Mouse (Mus musculus): ENCODE results near the gene Cnmd. TPM values are rescaled to one million over a fixed set of nuclear protein-coding genes. Genes with fewer than 3 reads are reported as not detected.

Gene Cnmd
- polyA plus RNA-seq, 1 experiment from 2014 or later: 0.18 TPM

- no peaks in the 10 kb centered on the region for H3K4me1 ChIP-seq (replicated peaks; ENCODE audit: control insufficient read depth, insufficient read depth, low read length)
- no peak overlapping the region for H3K9ac ChIP-seq (ENCODE audit: low read depth, low read length)
- H3K4me3 ChIP-seq (ENCODE audit: low read depth, low read length): no peak overlapping the region
- no peak overlapping the region for H3K27ac ChIP-seq (ENCODE audit: low read depth, low read length)
- H3K27me3 ChIP-seq (replicated peaks; ENCODE audit: control insufficient read depth, insufficient read depth, low read length): no peaks in the 10 kb centered on the region
- no peaks in the 10 kb centered on the region for H3K9me3 ChIP-seq (ENCODE audit: control insufficient read depth)
- TF ChIP-seq CTCF (IDR thresholded peaks at IDR 0.05; ENCODE audit: low read depth): no peak
- H3K36me3 ChIP-seq (ENCODE audit: control insufficient read depth, insufficient read depth): no peaks in the 10 kb centered on the region
- H3K4me2 ChIP-seq (replicated peaks; ENCODE audit: low read depth): no peak overlapping the region
- no peak for ATAC-seq
- WGBS: 58% methylated on average over 4 of the region's 4 CpGs
Measured at GRCm38 (mm10) chr14:79652654-79653053, 9.3 kb downstream of the Cnmd start.

GRCm38 (mm10) chr14:79649680-79650079 lies 12.3 kb downstream of the Cnmd start:
- Histone ChIP-seq H3K36me3 (ENCODE audit: control insufficient read depth, insufficient read depth) (no peaks in the 10 kb centered on the region), H3K4me2 (replicated peaks; ENCODE audit: low read depth) (no peak overlapping the region), H3K27me3 (replicated peaks; ENCODE audit: control insufficient read depth, insufficient read depth, low read length) (no peaks in the 10 kb centered on the region), H3K9ac (ENCODE audit: low read depth, low read length) (no peak overlapping the region), H3K27ac (ENCODE audit: low read depth, low read length) (no peak overlapping the region), H3K4me1 (replicated peaks; ENCODE audit: control insufficient read depth, insufficient read depth, low read length) (no peaks in the 10 kb centered on the region), H3K4me3 (ENCODE audit: low read depth, low read length) (no peak overlapping the region), H3K9me3 (ENCODE audit: control insufficient read depth) (no peaks in the 10 kb centered on the region)
- no peak for ATAC-seq
- TF ChIP-seq CTCF (IDR thresholded peaks at IDR 0.05; ENCODE audit: low read depth): no peak
- WGBS: 62% methylated on average over 3 of the region's 3 CpGs

- ATAC-seq: no peak
- no peaks in the 10 kb centered on the region for H3K9me3 ChIP-seq (ENCODE audit: control insufficient read depth)
- H3K27ac ChIP-seq (ENCODE audit: low read depth, low read length): no peak overlapping the region
- H3K9ac ChIP-seq (ENCODE audit: low read depth, low read length): no peak overlapping the region
- no peak overlapping the region for H3K4me3 ChIP-seq (ENCODE audit: low read depth, low read length)
- no peaks in the 10 kb centered on the region for H3K36me3 ChIP-seq (ENCODE audit: control insufficient read depth, insufficient read depth)
- H3K4me2 ChIP-seq (replicated peaks; ENCODE audit: low read depth): no peak overlapping the region
- no peak for TF ChIP-seq CTCF (IDR thresholded peaks at IDR 0.05; ENCODE audit: low read depth)
- WGBS: 29% methylated on average over 11 of the region's 11 CpGs
- H3K27me3 ChIP-seq (replicated peaks; ENCODE audit: control insufficient read depth, insufficient read depth, low read length): no peaks in the 10 kb centered on the region
- no peaks in the 10 kb centered on the region for H3K4me1 ChIP-seq (replicated peaks; ENCODE audit: control insufficient read depth, insufficient read depth, low read length)
Measured at GRCm38 (mm10) chr14:79645378-79645777, 16.6 kb downstream of the Cnmd start.

GRCm38 (mm10) chr14:79642063-79642462 lies 19.9 kb downstream of the Cnmd start:
- 55% methylated on average over 9 of the region's 9 CpGs for WGBS
- no peak overlapping the region for H3K4me2 ChIP-seq (replicated peaks; ENCODE audit: low read depth)
- no peak overlapping the region for H3K27ac ChIP-seq (ENCODE audit: low read depth, low read length)
- H3K4me3 ChIP-seq (ENCODE audit: low read depth, low read length): no peak overlapping the region
- H3K27me3 ChIP-seq (replicated peaks; ENCODE audit: control insufficient read depth, insufficient read depth, low read length): no peaks in the 10 kb centered on the region
- H3K9me3 ChIP-seq (ENCODE audit: control insufficient read depth): no peaks in the 10 kb centered on the region
- no peaks in the 10 kb centered on the region for H3K36me3 ChIP-seq (ENCODE audit: control insufficient read depth, insufficient read depth)
- H3K9ac ChIP-seq (ENCODE audit: low read depth, low read length): no peak overlapping the region
- TF ChIP-seq CTCF (IDR thresholded peaks at IDR 0.05; ENCODE audit: low read depth): no peak
- no peaks in the 10 kb centered on the region for H3K4me1 ChIP-seq (replicated peaks; ENCODE audit: control insufficient read depth, insufficient read depth, low read length)
- no peak for ATAC-seq

DNA sequence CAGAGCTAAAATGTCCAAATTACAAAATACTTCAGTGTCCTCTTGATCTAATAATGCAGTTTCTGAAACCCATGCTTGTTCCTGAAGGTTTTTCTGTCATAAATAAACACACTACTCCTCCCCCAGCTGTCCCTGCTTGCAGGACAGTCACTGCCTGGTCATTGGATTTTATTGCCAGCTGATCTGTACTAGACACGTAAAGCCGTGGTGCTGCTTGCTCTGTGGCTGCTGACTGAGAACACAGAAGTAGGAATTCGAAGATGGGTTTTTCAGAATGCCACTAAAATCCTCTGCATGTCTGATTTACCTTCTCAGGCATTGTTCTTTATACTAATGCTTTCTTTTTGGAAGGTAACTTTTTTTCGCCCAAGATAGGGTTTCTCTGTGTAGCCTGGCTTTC lies 25.2 kb downstream of the Cnmd start:
- no peak for TF ChIP-seq CTCF (IDR thresholded peaks at IDR 0.05; ENCODE audit: low read depth)

DNA sequence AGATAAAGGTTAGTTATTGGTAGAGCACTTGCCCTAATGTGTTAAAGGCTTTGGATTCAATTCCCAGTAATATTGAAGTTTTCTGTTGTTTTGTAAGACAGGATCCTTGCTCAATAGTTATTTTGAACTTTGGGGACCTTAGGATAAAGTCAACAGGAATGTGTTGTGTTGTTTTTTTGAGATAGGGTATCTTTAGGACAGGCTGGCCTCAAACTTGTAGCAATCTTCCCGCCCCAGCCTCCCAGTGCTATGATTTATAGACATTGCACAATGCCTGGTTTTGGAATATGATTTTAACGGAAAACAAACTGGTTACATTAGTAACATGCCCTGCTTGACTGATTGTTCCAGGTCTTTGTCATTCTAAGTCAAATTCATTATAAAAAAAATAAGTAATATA lies 28.8 kb downstream of the Cnmd start:
- ATAC-seq: no peak
- H3K36me3 ChIP-seq (ENCODE audit: control insufficient read depth, insufficient read depth): peaks cover under 1% of the 10 kb centered on the region; the same call in 1 of the 2 replicates
- no peak overlapping the region for H3K9ac ChIP-seq (ENCODE audit: low read depth, low read length)
- H3K27me3 ChIP-seq (replicated peaks; ENCODE audit: control insufficient read depth, insufficient read depth, low read length): no peaks in the 10 kb centered on the region
- no peaks in the 10 kb centered on the region for H3K4me1 ChIP-seq (replicated peaks; ENCODE audit: control insufficient read depth, insufficient read depth, low read length)
- H3K4me2 ChIP-seq (replicated peaks; ENCODE audit: low read depth): no peak overlapping the region
- TF ChIP-seq CTCF (IDR thresholded peaks at IDR 0.05; ENCODE audit: low read depth): no peak
- H3K9me3 ChIP-seq (ENCODE audit: control insufficient read depth): no peaks in the 10 kb centered on the region
- no peak overlapping the region for H3K27ac ChIP-seq (ENCODE audit: low read depth, low read length)
- 88% methylated on average over 2 of the region's 2 CpGs for WGBS
- H3K4me3 ChIP-seq (ENCODE audit: low read depth, low read length): no peak overlapping the region

More for the DNA sequence above, 25.2 kb downstream of the Cnmd start:
- Histone ChIP-seq H3K4me1 (replicated peaks; ENCODE audit: control insufficient read depth, insufficient read depth, low read length) (no peaks in the 10 kb centered on the region), H3K27me3 (replicated peaks; ENCODE audit: control insufficient read depth, insufficient read depth, low read length) (no peaks in the 10 kb centered on the region), H3K9me3 (ENCODE audit: control insufficient read depth) (no peaks in the 10 kb centered on the region), H3K4me3 (ENCODE audit: low read depth, low read length) (no peak overlapping the region), H3K27ac (ENCODE audit: low read depth, low read length) (no peak overlapping the region), H3K9ac (ENCODE audit: low read depth, low read length) (no peak overlapping the region), H3K4me2 (replicated peaks; ENCODE audit: low read depth) (no peak overlapping the region), H3K36me3 (ENCODE audit: control insufficient read depth, insufficient read depth) (no peaks in the 10 kb centered on the region)
- no peak for ATAC-seq
- 54% methylated on average over 4 of the region's 4 CpGs for WGBS

DNA sequence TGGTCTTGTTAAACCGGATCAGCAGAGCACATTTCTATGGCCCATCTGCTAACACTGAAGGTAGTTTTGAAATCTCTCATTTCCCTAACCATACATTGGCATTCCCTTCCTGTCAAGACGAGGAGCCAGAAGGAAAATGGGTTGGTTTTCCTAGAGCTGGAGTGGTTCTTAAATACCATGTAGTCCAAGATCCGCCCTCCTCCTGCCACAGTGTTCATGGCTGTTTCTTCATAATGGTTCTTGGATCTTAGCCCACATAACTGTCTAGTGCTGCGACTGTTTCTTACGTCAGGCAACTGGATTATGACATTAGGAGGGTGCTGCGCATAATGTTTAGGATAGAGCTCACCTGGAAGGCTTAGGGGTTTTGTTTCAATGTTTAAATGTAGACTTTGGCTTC lies 29.6 kb downstream of the Cnmd start:
- Histone ChIP-seq H3K9ac (ENCODE audit: low read depth, low read length) (no peak overlapping the region), H3K4me2 (replicated peaks; ENCODE audit: low read depth) (no peak overlapping the region), H3K4me1 (replicated peaks; ENCODE audit: control insufficient read depth, insufficient read depth, low read length) (no peaks in the 10 kb centered on the region), H3K27ac (ENCODE audit: low read depth, low read length) (no peak overlapping the region), H3K27me3 (replicated peaks; ENCODE audit: control insufficient read depth, insufficient read depth, low read length) (no peaks in the 10 kb centered on the region), H3K9me3 (ENCODE audit: control insufficient read depth) (no peaks in the 10 kb centered on the region), H3K4me3 (ENCODE audit: low read depth, low read length) (no peak overlapping the region), H3K36me3 (ENCODE audit: control insufficient read depth, insufficient read depth) (peaks cover 8% of the 10 kb centered on the region; the same call in 1 of the 2 replicates)
- TF ChIP-seq CTCF (IDR thresholded peaks at IDR 0.05; ENCODE audit: low read depth): no peak
- ATAC-seq: no peak
- 85% methylated on average over 6 of the region's 6 CpGs for WGBS
